Mouse (Mus musculus) kidney, embryonic 14.5 days (tissue): ENCODE data around the gene 1700013G24Rik. TPM values are rescaled to one million over a fixed set of nuclear protein-coding genes. Genes with fewer than 3 reads are reported as not detected.

Experiments
- ATAC-seq: fragments of 200-750 bp; cut with Nextera tagmentation; 2 replicates; pipeline ENCODE4 v1.8.0; 2017; ENCODE audit warnings: moderate number of reproducible peaks, mild to moderate bottlenecking, moderate TSS enrichment, moderate library complexity; ENCODE audit not compliant: low FRiP score, low TSS enrichment
- H3K27ac ChIP-seq: fragments of 300-500 bp; sonication (generic); 2 replicates; pipeline ENCODE4 v1.5.1; 2014; ENCODE audit warnings: low read depth, mild to moderate bottlenecking, low read length, moderate library complexity, mixed read lengths
- H3K27me3 ChIP-seq: fragments of 300-500 bp; sonication (generic); 2 replicates; pipeline ENCODE4 v1.6.1; 2014; ENCODE audit warnings: mild to moderate bottlenecking, low read length; ENCODE audit not compliant: control insufficient read depth, insufficient read depth
- H3K36me3 ChIP-seq: fragments of 300-500 bp; sonication (generic); 2 replicates; pipeline ENCODE4 v1.6.1; 2014; ENCODE audit warnings: low read length, mixed read lengths; ENCODE audit not compliant: control insufficient read depth, insufficient read depth
- H3K4me1 ChIP-seq: fragments of 300-500 bp; sonication (generic); 2 replicates; pipeline ENCODE4 v1.6.1; 2014; ENCODE audit warnings: low read length, mixed read lengths; ENCODE audit not compliant: control insufficient read depth, insufficient read depth
- H3K4me2 ChIP-seq: fragments of 300-500 bp; sonication (generic); replicated peaks from 2 replicates; pipeline ENCODE4 v1.6.1; 2014; ENCODE audit warnings: low read depth, mild to moderate bottlenecking, low read length
- H3K4me3 ChIP-seq: fragments of 300-500 bp; sonication (generic); 2 replicates; pipeline ENCODE4 v1.5.1; 2014; ENCODE audit warnings: mild to moderate bottlenecking, low read length
- H3K9ac ChIP-seq: fragments of 300-500 bp; sonication (generic); 2 replicates; pipeline ENCODE4 v1.6.1; 2014; ENCODE audit warnings: low read depth, mild to moderate bottlenecking, low read length, moderate library complexity
- H3K9me3 ChIP-seq: fragments of 300-500 bp; sonication (generic); 2 replicates; pipeline ENCODE4 v1.6.1; 2016; ENCODE audit warnings: low read length; ENCODE audit not compliant: control insufficient read depth
- WGBS: fragments of 180-500 bp; shearing (Covaris S2); extraction: QIAGEN DNeasy Blood & Tissue Kit; methylation state at CpG from one replicate; pipeline ENCODE4 v1.1.7; 2014; 5-methylcytosine and 5-hydroxymethylcytosine counted together
- polyA plus RNA-seq: library from polyadenylated mRNA; unstranded; fragments of >200 nt; fragmentation: Nextera tagmentation; extraction: Ambion mirVana; gene quantifications from 2 replicates; pipeline ENCODE4 v1.2.1, GENCODE M21; 2014

Gene 1700013G24Rik
- polyA plus RNA-seq, 1 experiment from 2014 or later = not detected

- no peaks in the 10 kb centered on the region for H3K9me3 ChIP-seq
- no peak overlapping the region for H3K4me3 ChIP-seq
- peak overlapping the region; percentile 23 for H3K9ac ChIP-seq
- ATAC-seq = peak; percentile 61
- no peaks in the 10 kb centered on the region for H3K27me3 ChIP-seq
- no peak overlapping the region for H3K4me2 ChIP-seq
- H3K27ac ChIP-seq = peak overlapping the region; percentile 82
- peaks cover 64% of the 10 kb centered on the region for H3K4me1 ChIP-seq
- WGBS = 11% methylated on average over 19 of the region's 19 CpGs
- H3K36me3 ChIP-seq = no peaks in the 10 kb centered on the region
Measured at GRCm38 (mm10) chr4:137494751-137495500, 41.8 kb downstream of the 1700013G24Rik start.

GRCm38 (mm10) chr4:137495501-137496100, 42.5 kb downstream of the 1700013G24Rik start:
- H3K9me3 ChIP-seq = no peaks in the 10 kb centered on the region
- no peak overlapping the region for H3K9ac ChIP-seq
- H3K36me3 ChIP-seq = no peaks in the 10 kb centered on the region
- peak overlapping the region; percentile 82 for H3K27ac ChIP-seq
- H3K27me3 ChIP-seq = no peaks in the 10 kb centered on the region
- WGBS = 57% methylated on average over 6 of the region's 6 CpGs
- H3K4me2 ChIP-seq = no peak overlapping the region
- H3K4me3 ChIP-seq = no peak overlapping the region
- peaks cover 57% of the 10 kb centered on the region for H3K4me1 ChIP-seq
- peak; percentile 66 for ATAC-seq

DNA sequence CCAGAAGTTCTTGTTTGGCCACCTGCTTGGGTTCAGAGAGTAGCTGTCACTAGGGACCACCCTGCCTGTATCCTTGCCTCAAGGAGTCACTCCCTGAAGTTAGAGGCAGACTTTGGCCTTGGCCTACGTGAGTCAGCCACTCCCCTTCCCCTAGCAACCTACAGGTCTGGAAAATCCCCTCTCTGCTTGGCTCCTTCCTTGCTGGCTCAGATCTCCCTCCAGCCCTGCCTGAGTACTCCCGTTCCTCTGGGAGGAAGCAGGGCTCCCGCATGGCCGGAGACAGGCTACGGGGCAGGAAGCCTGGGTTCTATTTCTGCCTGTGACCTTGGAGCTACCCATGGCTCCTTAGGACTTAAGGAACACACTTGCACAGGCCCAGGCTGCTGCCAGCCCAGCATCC, 44.3 kb downstream of the 1700013G24Rik start:
- Histone ChIP-seq H3K4me2 (no peak overlapping the region; the same call in 1 of the 2 replicates), H3K9me3 (no peaks in the 10 kb centered on the region), H3K36me3 (peaks cover 12% of the 10 kb centered on the region; the same call in 1 of the 2 replicates), H3K27ac (peak overlapping the region; percentile 86), H3K27me3 (no peaks in the 10 kb centered on the region), H3K4me3 (no peak overlapping the region), H3K4me1 (peaks cover 54% of the 10 kb centered on the region), H3K9ac (no peak overlapping the region)
- 40% methylated on average over 5 of the region's 5 CpGs for WGBS
- peak; percentile 40 for ATAC-seq

- Histone ChIP-seq H3K9ac (peak overlapping the region; percentile 34; the same call in 1 of the 2 replicates), H3K4me2 (no peak overlapping the region; the same call in 1 of the 2 replicates), H3K9me3 (no peaks in the 10 kb centered on the region), H3K27ac (peak overlapping the region; percentile 86), H3K4me1 (peaks cover 54% of the 10 kb centered on the region), H3K27me3 (no peaks in the 10 kb centered on the region), H3K36me3 (peaks cover 19% of the 10 kb centered on the region), H3K4me3 (no peak overlapping the region)
- WGBS = 31% methylated on average over 9 of the region's 9 CpGs
- peak; percentile 3; the same call in 1 of the 2 replicates for ATAC-seq
Measured at GRCm38 (mm10) chr4:137497892-137498722, 45.0 kb downstream of the 1700013G24Rik start.

DNA sequence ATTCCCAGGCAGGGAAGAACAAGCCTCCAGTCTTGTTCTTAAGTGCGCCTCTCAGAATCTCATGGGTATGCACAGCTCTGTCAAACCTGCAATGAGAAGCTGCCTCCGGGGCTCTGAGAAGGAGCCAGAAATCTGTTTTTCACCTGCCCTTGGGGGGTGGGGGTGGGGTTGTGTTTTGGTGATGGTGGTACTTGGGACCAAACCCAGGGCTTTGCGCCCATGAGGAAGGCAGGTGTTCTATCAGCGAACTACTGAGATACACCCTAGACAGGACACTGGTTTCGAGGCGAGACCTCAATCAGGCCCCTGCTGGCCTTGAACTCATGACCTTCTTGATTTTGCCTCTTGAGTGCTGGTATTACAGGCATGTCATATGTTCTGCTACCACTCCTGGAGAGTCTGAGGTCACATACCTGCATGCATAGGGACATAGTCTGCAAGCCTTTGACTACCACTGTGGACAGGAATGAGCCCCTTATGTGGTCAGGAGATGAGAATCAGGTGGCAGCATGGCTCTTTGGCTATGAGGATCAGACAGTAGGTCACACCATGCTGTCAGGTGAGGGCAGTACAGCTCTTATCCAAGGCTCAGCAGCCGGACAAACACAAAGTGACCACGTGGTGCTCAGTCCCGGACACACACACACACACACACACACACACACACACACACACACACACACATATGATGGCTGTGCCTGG, 45.9 kb downstream of the 1700013G24Rik start:
- WGBS = 82% methylated on average over 9 of the region's 9 CpGs
- Histone ChIP-seq H3K4me1 (peaks cover 54% of the 10 kb centered on the region), H3K36me3 (peaks cover 28% of the 10 kb centered on the region), H3K4me2 (no peak overlapping the region), H3K4me3 (no peak overlapping the region), H3K9ac (peak overlapping the region; percentile 34; the same call in 1 of the 2 replicates), H3K27ac (peak overlapping the region; percentile 86), H3K27me3 (no peaks in the 10 kb centered on the region), H3K9me3 (no peaks in the 10 kb centered on the region)
- ATAC-seq = no peak

DNA sequence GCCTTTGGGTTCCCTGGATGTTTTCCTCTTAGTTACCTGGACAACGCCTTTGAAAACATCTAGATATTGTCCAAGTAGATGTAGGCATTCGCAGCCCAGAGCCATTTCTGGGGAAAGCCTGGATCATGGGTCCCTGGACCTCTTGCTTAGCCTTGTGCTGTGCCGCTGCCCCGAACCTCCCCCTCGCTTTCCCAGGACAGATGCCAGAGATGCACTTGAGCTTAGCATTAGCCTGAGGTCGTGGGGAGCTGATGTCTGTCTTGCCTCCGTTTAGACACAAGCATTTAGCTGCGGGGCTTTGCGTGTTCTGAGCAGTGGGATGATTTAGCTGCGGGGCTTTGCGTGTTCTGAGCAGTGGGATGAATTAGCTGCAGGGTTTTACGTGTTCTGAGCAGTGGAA, 47.1 kb downstream of the 1700013G24Rik start:
- Histone ChIP-seq H3K4me2 (no peak overlapping the region), H3K9ac (no peak overlapping the region; the same call in 1 of the 2 replicates), H3K36me3 (peaks cover 36% of the 10 kb centered on the region), H3K9me3 (no peaks in the 10 kb centered on the region), H3K27ac (no peak overlapping the region), H3K27me3 (no peaks in the 10 kb centered on the region), H3K4me3 (no peak overlapping the region), H3K4me1 (peaks cover 44% of the 10 kb centered on the region)
- no peak for ATAC-seq
- 61% methylated on average over 12 of the region's 12 CpGs for WGBS

DNA sequence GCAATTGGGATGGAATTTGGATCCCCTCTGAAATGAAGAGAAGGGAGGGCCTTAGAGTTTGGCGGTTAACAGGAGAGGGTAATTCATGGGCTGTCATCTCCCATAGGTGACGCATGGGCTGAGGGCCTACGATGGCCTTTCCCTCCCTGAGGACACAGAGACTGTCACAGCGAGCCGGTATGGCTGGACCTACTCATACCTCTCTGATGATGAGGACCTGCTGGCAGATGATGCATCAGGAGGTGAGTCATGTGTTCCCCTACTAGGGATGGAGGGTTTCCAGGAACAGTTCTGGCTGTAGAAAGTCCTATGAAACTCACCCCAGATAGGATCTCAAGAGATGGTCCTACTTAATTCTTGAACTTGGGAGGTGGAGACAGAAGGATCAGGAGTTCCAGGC, 47.9 kb downstream of the 1700013G24Rik start:
- ATAC-seq = no peak
- Histone ChIP-seq H3K4me1 (peaks cover 36% of the 10 kb centered on the region), H3K9me3 (no peaks in the 10 kb centered on the region), H3K9ac (peak overlapping the region; percentile 12; the same call in 1 of the 2 replicates), H3K27me3 (no peaks in the 10 kb centered on the region), H3K4me3 (no peak overlapping the region), H3K36me3 (peaks cover 39% of the 10 kb centered on the region), H3K27ac (no peak overlapping the region), H3K4me2 (no peak overlapping the region)
- 85% methylated on average over 5 of the region's 5 CpGs for WGBS

DNA sequence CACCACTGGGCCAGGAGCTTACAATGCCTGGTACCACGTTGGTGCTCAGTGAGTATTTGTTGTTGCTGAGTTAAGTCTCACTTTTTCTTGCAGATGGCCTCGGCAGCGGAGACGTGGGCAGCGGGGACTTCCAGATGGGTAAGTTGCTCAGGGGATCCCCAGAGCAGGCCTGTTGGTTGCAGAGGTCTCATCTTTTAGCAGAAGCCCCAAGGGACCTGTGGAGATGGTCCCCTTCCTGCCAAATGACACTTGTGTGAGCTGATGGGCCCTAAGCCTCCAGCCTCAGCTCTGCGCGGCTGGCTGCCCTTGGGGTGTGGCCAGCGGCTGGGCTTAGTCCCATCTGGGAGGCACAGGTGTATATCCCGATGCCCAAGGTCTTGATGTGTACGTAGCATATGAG, 49.1 kb downstream of the 1700013G24Rik start:
- H3K4me2 ChIP-seq = no peak overlapping the region
- H3K27ac ChIP-seq = no peak overlapping the region
- no peaks in the 10 kb centered on the region for H3K9me3 ChIP-seq
- H3K4me3 ChIP-seq = no peak overlapping the region
- peaks cover 39% of the 10 kb centered on the region for H3K36me3 ChIP-seq
- no peaks in the 10 kb centered on the region for H3K27me3 ChIP-seq
- H3K4me1 ChIP-seq = peaks cover 25% of the 10 kb centered on the region
- WGBS = 93% methylated on average over 10 of the region's 10 CpGs
- ATAC-seq = no peak
- H3K9ac ChIP-seq = no peak overlapping the region
